17 mouse cellular contexts compared by ENCODE assay signal in the genomic region with DNA sequence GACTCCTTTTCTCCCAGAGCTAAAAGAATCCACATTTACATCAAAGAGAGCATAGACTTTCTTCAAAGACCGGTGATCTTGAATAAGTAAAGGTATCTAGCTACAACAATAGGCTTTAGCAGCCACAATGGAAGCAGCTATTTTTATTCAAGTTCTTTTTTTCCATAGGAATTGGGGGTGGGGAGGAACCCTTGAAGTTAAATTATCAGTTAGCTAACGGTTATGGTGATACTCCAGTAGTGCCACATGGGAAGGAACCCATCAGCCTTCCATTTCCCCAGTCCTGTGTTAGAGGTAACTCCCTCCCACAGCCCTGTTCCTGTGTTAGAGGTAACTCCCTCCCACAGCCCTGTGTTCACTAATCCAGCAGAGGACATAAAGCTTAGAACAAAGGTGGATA.
A peak's percentile ranks its signal among the peaks of the same experiment; 100 is the strongest.
DNase-seq lines count a peak whose midpoint lies in the region; TF ChIP-seq lines count a peak whose summit lies in the region.
"Had no signal": no experiment of that assay in that cellular context is flagged by ENCODE, and none has a peak within 500 bp of the region (broad histone marks: within the 10 kb centered on the region; RNA-seq: fewer than 3 reads in every experiment).

No protein-coding gene starts in this region.

- H3K27ac ChIP-seq in ES-E14 (ENCODE audit: insufficient read depth, low read depth, low read length, poor library complexity, severe bottlenecking): no peak overlapping the region
- H3K27ac ChIP-seq: embryonic facial prominence, embryonic 10.5 days; embryonic facial prominence, embryonic 12.5 days; forebrain, embryonic 13.5 days; forebrain, embryonic 15.5 days had no signal

- H3K4me3 ChIP-seq in ES-E14 (ENCODE audit: insufficient read depth in 1 of 2, low read depth in 1 of 2, low read length in 2 of 2, poor library complexity in 1 of 2, severe bottlenecking in 1 of 2): no peak overlapping the region
- H3K4me3 ChIP-seq: embryonic facial prominence, embryonic 10.5 days; embryonic facial prominence, embryonic 12.5 days; forebrain, embryonic 13.5 days; forebrain, embryonic 15.5 days had no signal

- H3K4me1 ChIP-seq in ES-E14 (ENCODE audit: control insufficient read depth in 2 of 2, insufficient read depth in 2 of 2, low read length in 2 of 2, poor library complexity in 1 of 2): no peaks in the 10 kb centered on the region
- H3K4me1 ChIP-seq: embryonic facial prominence, embryonic 10.5 days; embryonic facial prominence, embryonic 12.5 days; forebrain, embryonic 13.5 days; forebrain, embryonic 15.5 days had no signal

- in situ Hi-C loops in ES-E14 (cut with MboI; ENCODE audit: low sequenced_read_pairs in 2 of 2, unreplicated experiment in 2 of 2): no loop called here

- no peaks in the 10 kb centered on the region for H3K36me3 ChIP-seq in ES-E14 (ENCODE audit: control insufficient read depth, insufficient read depth, low read length, poor library complexity, severe bottlenecking)
- H3K36me3 ChIP-seq: embryonic facial prominence, embryonic 10.5 days; embryonic facial prominence, embryonic 12.5 days; forebrain, embryonic 15.5 days had no signal

- no peak overlapping the region for H3K9ac ChIP-seq in ES-E14 (ENCODE audit: insufficient read depth, low read depth, low read length, poor library complexity, severe bottlenecking)
- H3K9ac ChIP-seq: embryonic facial prominence, embryonic 12.5 days; forebrain, embryonic 13.5 days; forebrain, embryonic 15.5 days; forebrain, postnatal 0 days had no signal

- H3K9me3 ChIP-seq in ES-E14 (ENCODE audit: control insufficient read depth, insufficient read depth, low read depth, low read length): no peaks in the 10 kb centered on the region
- H3K9me3 ChIP-seq: embryonic facial prominence, embryonic 10.5 days; embryonic facial prominence, embryonic 12.5 days; forebrain, embryonic 13.5 days; forebrain, embryonic 15.5 days had no signal

- peak; percentile 68 for DNase-seq in ES-E14 (ENCODE audit: low read depth, low spot score)
- DNase-seq in WW6 (ENCODE audit: low read depth, low spot score): peak; percentile 20
- no peak for DNase-seq in kidney, postnatal 25 days
- no peak for DNase-seq in adrenal gland, adult 2 months
- DNase-seq in kidney, postnatal 36 days: no peak
- DNase-seq: adrenal gland, adult 8-10 months; adrenal gland, postnatal 36 days; cerebellum, adult 11-12 months; cerebellum, adult 2 months; cerebellum, adult 9-10 months; cerebellum, postnatal 10 days; cerebellum, postnatal 25 days; forebrain, postnatal 0 days had no signal

TF ChIP-seq in ES-E14, 5 proteins besides CTCF, POLR2A, EP300 and RAD21:
- no peak for TF ChIP-seq MAFK (IDR thresholded peaks at IDR 0.05; ENCODE audit: insufficient read depth, low read depth, low read length)
- no peak for TF ChIP-seq CHD2 (IDR thresholded peaks at IDR 0.05; ENCODE audit: low read depth, low read length)
- no peak for TF ChIP-seq ZC3H11A (IDR thresholded peaks at IDR 0.05; ENCODE audit: borderline replicate concordance, low read depth, low read length)
- no peak for TF ChIP-seq HCFC1 (IDR thresholded peaks at IDR 0.05; ENCODE audit: borderline replicate concordance, insufficient read depth, low read length)
- TF ChIP-seq ZNF384 (IDR thresholded peaks at IDR 0.05; ENCODE audit: low read depth, low read length): no peak

Comparison
In these comparisons a context has a peak if more than half of its experiments do, and no peak if none do; other contexts are left out.
1. DNase-seq: peak in ES-E14 (single experiment) and WW6 (single experiment); none in kidney, postnatal 25 days (0 of 2), adrenal gland, adult 2 months (single experiment) and kidney, postnatal 36 days (0 of 2).